Mouse (Mus musculus): ENCODE results near the gene Scnm1. TPM values are rescaled to one million over a fixed set of nuclear protein-coding genes. Genes with fewer than 3 reads are reported as not detected.

Gene Scnm1
- polyA plus RNA-seq, 2 experiments = 24.8 to 33.1 TPM

DNA sequence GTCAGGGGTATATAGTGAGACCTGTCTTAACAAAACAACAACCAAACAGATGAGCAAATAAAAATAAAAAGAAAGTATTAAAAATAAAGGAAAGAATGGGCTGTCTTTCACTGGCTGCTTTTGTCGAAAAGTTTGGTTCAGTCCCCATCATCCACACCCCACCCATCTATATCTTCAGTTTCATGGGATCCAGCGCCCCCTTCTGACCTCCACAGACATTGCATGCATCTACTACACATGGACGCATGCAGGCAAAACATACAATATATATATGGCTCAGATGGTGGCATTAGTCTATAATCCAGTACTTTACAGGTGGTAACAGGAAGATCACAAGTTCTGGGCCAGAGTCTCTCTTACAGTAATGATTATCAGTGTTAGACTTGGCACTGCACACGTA is 20.1 kb upstream of the Scnm1 start:
- no peaks in the 10 kb centered on the region; the same call in 1 of the 2 replicates for H3K27me3 ChIP-seq (ENCODE audit: control insufficient read depth, insufficient read depth, low read length)
- no peaks in the 10 kb centered on the region for H3K4me1 ChIP-seq (replicated peaks; ENCODE audit: control insufficient read depth in 2 of 2, insufficient read depth in 2 of 2, low read length in 1 of 2)
- H3K4me2 ChIP-seq (ENCODE audit: low read depth) = no peak overlapping the region
- H3K9ac ChIP-seq (replicated peaks) = no peak overlapping the region
- no peak overlapping the region for H3K4me3 ChIP-seq (ENCODE audit: insufficient read depth in 1 of 2, low read depth in 2 of 2, low read length in 2 of 2)
- no peaks in the 10 kb centered on the region for H3K36me3 ChIP-seq (replicated peaks; ENCODE audit: control insufficient read depth, insufficient read depth, low read depth)
- no peaks in the 10 kb centered on the region for H3K9me3 ChIP-seq (ENCODE audit: control insufficient read depth, low read length)
- 36% methylated on average over 4 of the region's 4 CpGs for WGBS (ENCODE audit: insufficient replicate concordance)
- no peak overlapping the region for H3K27ac ChIP-seq
- TF ChIP-seq CTCF (IDR thresholded peaks at IDR 0.05; ENCODE audit: low read depth) (peak; percentile 79), EP300 (IDR thresholded peaks at IDR 0.05; ENCODE audit: low read depth) (no peak)
- no peak for DNase-seq (ENCODE audit: low read depth in 3 of 3, low spot score in 3 of 3)
- ATAC-seq (ENCODE audit: insufficient read depth) = no peak

GRCm38 (mm10) chr3:95147924-95148323 is 14.1 kb upstream of the Scnm1 start:
- WGBS (ENCODE audit: insufficient replicate concordance) = 48% methylated on average over 3 of the region's 3 CpGs
- no peak overlapping the region for H3K4me2 ChIP-seq (ENCODE audit: low read depth)
- H3K27ac ChIP-seq = no peak overlapping the region

GRCm38 (mm10) chr3:95142617-95143011 is 8.8 kb upstream of the Scnm1 start:
- peak overlapping the region; percentile 11; the same call in 1 of the 2 replicates for H3K9ac ChIP-seq (replicated peaks)
- no peaks in the 10 kb centered on the region for H3K36me3 ChIP-seq (replicated peaks; ENCODE audit: control insufficient read depth, insufficient read depth, low read depth)
- peak overlapping the region; percentile 41 for H3K4me2 ChIP-seq (ENCODE audit: low read depth)
- 8% methylated on average over 5 of the region's 5 CpGs for WGBS (ENCODE audit: insufficient replicate concordance)
- peak; percentile 75 for ATAC-seq (ENCODE audit: insufficient read depth)
- H3K27ac ChIP-seq = no peak overlapping the region
- H3K9me3 ChIP-seq (ENCODE audit: control insufficient read depth, low read length) = no peaks in the 10 kb centered on the region
- DNase-seq (ENCODE audit: low read depth in 3 of 3, low spot score in 3 of 3) = peak; percentile 55 to 73 (median 61)
- no peak for TF ChIP-seq EP300 (IDR thresholded peaks at IDR 0.05; ENCODE audit: low read depth)
- TF ChIP-seq CTCF (IDR thresholded peaks at IDR 0.05; ENCODE audit: low read depth) = peak; percentile 98
- no peaks in the 10 kb centered on the region for H3K27me3 ChIP-seq (ENCODE audit: control insufficient read depth, insufficient read depth, low read length)
- no peak overlapping the region for H3K4me3 ChIP-seq (ENCODE audit: insufficient read depth in 1 of 2, low read depth in 2 of 2, low read length in 2 of 2)
- peaks cover 7 to 8% of the 10 kb centered on the region in 2 experiments; a peak in 3 of 4 replicates for H3K4me1 ChIP-seq (replicated peaks; ENCODE audit: control insufficient read depth in 2 of 2, insufficient read depth in 2 of 2, low read length in 1 of 2)

More at GRCm38 (mm10) chr3:95147924-95148323, 14.1 kb upstream of the Scnm1 start:
- Histone ChIP-seq H3K4me3 (ENCODE audit: insufficient read depth in 1 of 2, low read depth in 2 of 2, low read length in 2 of 2) (no peak overlapping the region), H3K27me3 (ENCODE audit: control insufficient read depth, insufficient read depth, low read length) (no peaks in the 10 kb centered on the region; the same call in 1 of the 2 replicates), H3K4me1 (replicated peaks; ENCODE audit: control insufficient read depth in 2 of 2, insufficient read depth in 2 of 2, low read length in 1 of 2) (no peaks in the 10 kb centered on the region), H3K9ac (replicated peaks) (no peak overlapping the region), H3K36me3 (replicated peaks; ENCODE audit: control insufficient read depth, insufficient read depth, low read depth) (no peaks in the 10 kb centered on the region), H3K9me3 (ENCODE audit: control insufficient read depth, low read length) (no peaks in the 10 kb centered on the region)
- ATAC-seq (ENCODE audit: insufficient read depth) = no peak
- no peak for DNase-seq (ENCODE audit: low read depth in 3 of 3, low spot score in 3 of 3)
- TF ChIP-seq EP300 (IDR thresholded peaks at IDR 0.05; ENCODE audit: low read depth) (no peak), CTCF (IDR thresholded peaks at IDR 0.05; ENCODE audit: low read depth) (no peak)

DNA sequence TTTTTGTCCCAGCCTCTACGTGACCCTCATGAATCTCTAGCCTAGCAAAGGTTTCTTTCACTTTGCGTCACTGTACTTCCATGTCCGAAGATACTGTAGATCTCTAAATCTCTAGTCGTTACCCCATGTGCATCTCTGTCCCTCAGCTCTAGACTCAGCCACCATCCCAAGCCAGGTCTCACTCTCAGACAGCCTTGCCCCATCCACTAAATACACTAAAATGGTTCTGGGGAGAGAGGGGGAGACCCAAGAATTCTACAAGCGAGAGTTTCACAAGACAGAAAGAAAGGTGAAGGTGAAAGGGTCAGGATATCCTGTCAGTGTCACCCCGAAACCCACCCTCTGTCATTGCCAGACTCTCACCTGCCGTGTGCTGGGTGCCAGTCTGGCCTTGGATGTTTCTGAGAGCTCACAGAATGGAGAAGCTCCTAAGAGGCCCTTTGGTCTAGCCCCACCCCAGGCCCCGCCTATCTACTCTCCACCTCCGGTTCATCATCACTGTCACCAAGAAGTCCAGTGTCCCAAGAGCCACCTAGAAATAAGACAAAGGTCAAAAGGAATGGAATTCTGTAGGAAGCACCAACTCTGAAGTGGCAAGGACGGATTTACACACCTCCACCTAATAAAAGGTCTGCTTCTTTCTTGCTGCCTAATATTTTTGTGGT is 8.3 kb upstream of the Scnm1 start, which contains the start of gene Tnfaip8l2:
TSS of gene Tnfaip8l2 (minus strand) at position 409 of the 665 bp plus-strand sequence.
- ATAC-seq (ENCODE audit: insufficient read depth) (peak; percentile 72), DNase-seq (ENCODE audit: low read depth in 3 of 3, low spot score in 3 of 3) (no peak)
- TF ChIP-seq EP300 (IDR thresholded peaks at IDR 0.05; ENCODE audit: low read depth) = no peak
- no peak for TF ChIP-seq CTCF (IDR thresholded peaks at IDR 0.05; ENCODE audit: low read depth)
- Histone ChIP-seq H3K9ac (replicated peaks) (peak within 1 kb of the TSS; percentile 11; the same call in 1 of the 2 replicates), H3K27ac (no peak within 1 kb of the TSS), H3K4me1 (replicated peaks; ENCODE audit: control insufficient read depth in 2 of 2, insufficient read depth in 2 of 2, low read length in 1 of 2) (peaks cover 7 to 8% of the 10 kb centered on the region in 2 experiments; a peak in 3 of 4 replicates), H3K4me3 (ENCODE audit: insufficient read depth in 1 of 2, low read depth in 2 of 2, low read length in 2 of 2) (peak within 1 kb of the TSS; percentile 37 to 41), H3K27me3 (ENCODE audit: control insufficient read depth, insufficient read depth, low read length) (no peaks in the 10 kb centered on the region), H3K4me2 (ENCODE audit: low read depth) (peak within 1 kb of the TSS; percentile 41), H3K9me3 (ENCODE audit: control insufficient read depth, low read length) (no peaks in the 10 kb centered on the region), H3K36me3 (replicated peaks; ENCODE audit: control insufficient read depth, insufficient read depth, low read depth) (no peaks in the 10 kb centered on the region)
- WGBS (ENCODE audit: insufficient replicate concordance) = 44% methylated on average over 10 of the region's 10 CpGs

DNA sequence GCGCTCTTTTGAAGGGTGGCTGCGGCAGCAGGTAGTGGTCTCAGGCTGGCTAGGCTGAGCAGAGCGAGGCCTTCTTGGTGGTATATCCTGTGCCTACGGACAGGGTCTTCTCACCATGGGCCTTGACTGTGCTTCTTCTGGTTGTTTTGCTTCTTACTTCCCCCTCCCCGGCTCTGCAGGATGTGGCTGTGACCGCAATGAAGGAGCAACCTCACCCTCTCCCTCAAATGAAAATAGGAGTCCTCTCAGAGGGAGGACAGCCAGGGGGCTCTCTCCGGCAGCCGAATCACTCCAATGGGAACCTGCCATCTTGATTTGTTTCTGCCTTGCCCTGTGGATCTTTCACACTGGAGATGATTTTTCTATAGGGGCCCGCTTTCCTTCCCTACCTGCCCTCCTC is 7.7 kb upstream of the Scnm1 start:
- H3K27ac ChIP-seq = no peak overlapping the region
- DNase-seq (ENCODE audit: low read depth in 3 of 3, low spot score in 3 of 3) = no peak
- peak overlapping the region; percentile 37 to 41 for H3K4me3 ChIP-seq (ENCODE audit: insufficient read depth in 1 of 2, low read depth in 2 of 2, low read length in 2 of 2)
- peak overlapping the region; percentile 41 for H3K4me2 ChIP-seq (ENCODE audit: low read depth)
- no peaks in the 10 kb centered on the region for H3K36me3 ChIP-seq (replicated peaks; ENCODE audit: control insufficient read depth, insufficient read depth, low read depth)
- no peak for ATAC-seq (ENCODE audit: insufficient read depth)
- 36% methylated on average over 9 of the region's 9 CpGs for WGBS (ENCODE audit: insufficient replicate concordance)
- no peaks in the 10 kb centered on the region for H3K27me3 ChIP-seq (ENCODE audit: control insufficient read depth, insufficient read depth, low read length)
- no peak overlapping the region for H3K9ac ChIP-seq (replicated peaks)
- H3K9me3 ChIP-seq (ENCODE audit: control insufficient read depth, low read length) = no peaks in the 10 kb centered on the region
- H3K4me1 ChIP-seq (replicated peaks; ENCODE audit: control insufficient read depth in 2 of 2, insufficient read depth in 2 of 2, low read length in 1 of 2) = peaks cover 7 to 8% of the 10 kb centered on the region in 2 experiments; a peak in 3 of 4 replicates
- TF ChIP-seq EP300 (IDR thresholded peaks at IDR 0.05; ENCODE audit: low read depth) (no peak), CTCF (IDR thresholded peaks at IDR 0.05; ENCODE audit: low read depth) (no peak; the same call in 1 of the 2 replicates)
